Mouse (Mus musculus) hindbrain, embryonic 10.5 days (tissue): ENCODE results near the gene Ankrd27. TPM values are rescaled to one million over a fixed set of nuclear protein-coding genes. Genes with fewer than 3 reads are reported as not detected.

Experiments
- DNase-seq: peaks from one replicate; pipeline ENCODE4 v3.0.0-alpha.2; 2017; ENCODE audit warnings: low spot score
- H3K27ac ChIP-seq: fragments of 300-500 bp; sonication (generic); 2 replicates; pipeline ENCODE4 v1.5.1; 2016; ENCODE audit warnings: mild to moderate bottlenecking, moderate library complexity
- H3K27me3 ChIP-seq: fragments of 300-500 bp; sonication (generic); 2 replicates; pipeline ENCODE4 v1.6.1; 2016; ENCODE audit warnings: mild to moderate bottlenecking; ENCODE audit not compliant: poor library complexity, insufficient read depth, severe bottlenecking
- H3K36me3 ChIP-seq: fragments of 300-500 bp; sonication (generic); 2 replicates; pipeline ENCODE4 v1.6.1; 2016; ENCODE audit warnings: mild to moderate bottlenecking, moderate library complexity
- H3K4me1 ChIP-seq: fragments of 300-500 bp; sonication (generic); replicated peaks from 2 replicates; pipeline ENCODE4 v1.6.1; 2016; ENCODE audit warnings: mild to moderate bottlenecking
- H3K4me3 ChIP-seq: fragments of 300-500 bp; sonication (generic); 2 replicates; pipeline ENCODE4 v1.5.1; 2016; ENCODE audit warnings: mild to moderate bottlenecking, moderate library complexity
- H3K9me3 ChIP-seq: fragments of 300-500 bp; sonication (generic); 2 replicates; pipeline ENCODE4 v1.6.1; 2016; ENCODE audit warnings: mild to moderate bottlenecking, moderate library complexity
- WGBS: fragments of 180-500 bp; shearing (Covaris S2); methylation state at CpG from one replicate; pipeline ENCODE4 v1.1.7; 2016; 5-methylcytosine and 5-hydroxymethylcytosine counted together
- polyA plus RNA-seq: library from polyadenylated mRNA; unstranded; fragments of >200 nt; fragmentation: Nextera tagmentation; extraction: Ambion mirVana; gene quantifications from 2 replicates; pipeline ENCODE4 v1.2.1, GENCODE M21; 2016

The Ankrd27 gene
- polyA plus RNA-seq, 1 experiment from 2014 or later: 31.4 TPM

- H3K9me3 ChIP-seq: peaks cover 5% of the 10 kb centered on the region; the same call in 1 of the 2 replicates
- DNase-seq: no peak
- H3K27ac ChIP-seq: no peak overlapping the region
- 35% methylated on average over 6 of the region's 6 CpGs for WGBS
- H3K27me3 ChIP-seq: no peaks in the 10 kb centered on the region
- H3K36me3 ChIP-seq: no peaks in the 10 kb centered on the region
- H3K4me3 ChIP-seq: no peak overlapping the region
- H3K4me1 ChIP-seq: peaks cover 9% of the 10 kb centered on the region
Measured at GRCm38 (mm10) chr7:35657829-35658228, 71.8 kb downstream of the Ankrd27 start.

- DNase-seq: peak; percentile 29
- no peak overlapping the region for H3K4me3 ChIP-seq
- no peak overlapping the region for H3K27ac ChIP-seq
- 58% methylated on average over 3 of the region's 3 CpGs for WGBS
- H3K27me3 ChIP-seq: no peaks in the 10 kb centered on the region
- H3K9me3 ChIP-seq: peaks cover 5% of the 10 kb centered on the region; the same call in 1 of the 2 replicates
- H3K36me3 ChIP-seq: no peaks in the 10 kb centered on the region
- H3K4me1 ChIP-seq: peaks cover 20% of the 10 kb centered on the region
Measured at GRCm38 (mm10) chr7:35659173-35659572, 73.1 kb downstream of the Ankrd27 start.

- peaks cover 31% of the 10 kb centered on the region for H3K4me1 ChIP-seq
- no peaks in the 10 kb centered on the region for H3K36me3 ChIP-seq
- peaks cover 5% of the 10 kb centered on the region; the same call in 1 of the 2 replicates for H3K9me3 ChIP-seq
- H3K27ac ChIP-seq: peak overlapping the region; percentile 37; the same call in 1 of the 2 replicates
- no peaks in the 10 kb centered on the region for H3K27me3 ChIP-seq
- DNase-seq: no peak
- WGBS: 47% methylated on average over 16 of the region's 16 CpGs
- no peak overlapping the region for H3K4me3 ChIP-seq
Measured at GRCm38 (mm10) chr7:35663790-35664376, 77.8 kb downstream of the Ankrd27 start.

GRCm38 (mm10) chr7:35668066-35669041 is 82.3 kb downstream of the Ankrd27 start:
- Histone ChIP-seq H3K27ac (peak overlapping the region; percentile 85), H3K4me3 (no peak overlapping the region), H3K27me3 (no peaks in the 10 kb centered on the region), H3K36me3 (no peaks in the 10 kb centered on the region), H3K4me1 (peaks cover 51% of the 10 kb centered on the region), H3K9me3 (no peaks in the 10 kb centered on the region)
- WGBS: 30% methylated on average over 18 of the region's 18 CpGs
- DNase-seq: peak; percentile 73

GRCm38 (mm10) chr7:35678976-35679375 is 92.9 kb downstream of the Ankrd27 start:
- Histone ChIP-seq H3K36me3 (no peaks in the 10 kb centered on the region), H3K4me1 (peaks cover 4% of the 10 kb centered on the region), H3K27me3 (no peaks in the 10 kb centered on the region), H3K27ac (no peak overlapping the region), H3K4me3 (no peak overlapping the region), H3K9me3 (peaks cover 15% of the 10 kb centered on the region; the same call in 1 of the 2 replicates)
- WGBS: 69% methylated on average over 4 of the region's 4 CpGs
- DNase-seq: no peak

- H3K9me3 ChIP-seq: peaks cover 15% of the 10 kb centered on the region; the same call in 1 of the 2 replicates
- H3K4me3 ChIP-seq: no peak overlapping the region
- WGBS: 77% methylated on average over 3 of the region's 3 CpGs
- peaks cover 21% of the 10 kb centered on the region for H3K4me1 ChIP-seq
- no peak overlapping the region for H3K27ac ChIP-seq
- DNase-seq: no peak
- H3K36me3 ChIP-seq: no peaks in the 10 kb centered on the region
- H3K27me3 ChIP-seq: no peaks in the 10 kb centered on the region
Measured at GRCm38 (mm10) chr7:35681559-35681958, 95.5 kb downstream of the Ankrd27 start.

GRCm38 (mm10) chr7:35683409-35684122 is 97.5 kb downstream of the Ankrd27 start:
- no peak overlapping the region for H3K4me3 ChIP-seq
- no peak overlapping the region for H3K27ac ChIP-seq
- peaks cover 37% of the 10 kb centered on the region for H3K4me1 ChIP-seq
- H3K9me3 ChIP-seq: 0 out of 2 replicates have a peak, but pooled peaks cover 5% of the 10 kb centered on the region
- H3K36me3 ChIP-seq: no peaks in the 10 kb centered on the region
- WGBS: 75% methylated on average over 6 of the region's 6 CpGs
- no peak for DNase-seq
- H3K27me3 ChIP-seq: no peaks in the 10 kb centered on the region

- Histone ChIP-seq H3K36me3 (peaks cover 23% of the 10 kb centered on the region), H3K4me1 (peaks cover 46% of the 10 kb centered on the region), H3K27ac (0 out of 2 replicates have a peak overlapping the region, but pooled peaks have one; percentile 35), H3K9me3 (0 out of 2 replicates have a peak, but pooled peaks cover 5% of the 10 kb centered on the region), H3K4me3 (no peak overlapping the region), H3K27me3 (no peaks in the 10 kb centered on the region)
- DNase-seq: no peak
- WGBS: 71% methylated on average over 11 of the region's 11 CpGs
Measured at GRCm38 (mm10) chr7:35686216-35686615, 100.2 kb downstream of the Ankrd27 start.

GRCm38 (mm10) chr7:35686756-35687155 is 100.7 kb downstream of the Ankrd27 start:
- peak overlapping the region; percentile 9; the same call in 1 of the 2 replicates for H3K27ac ChIP-seq
- H3K4me3 ChIP-seq: peak overlapping the region; percentile 3; the same call in 1 of the 2 replicates
- DNase-seq: peak; percentile 52
- 30% methylated on average over 13 of the region's 13 CpGs for whole genome bisulfite sequencing
- no peaks in the 10 kb centered on the region for H3K27me3 ChIP-seq
- H3K4me1 ChIP-seq: peaks cover 46% of the 10 kb centered on the region
- H3K9me3 ChIP-seq: 0 out of 2 replicates have a peak, but pooled peaks cover 3% of the 10 kb centered on the region
- peaks cover 29% of the 10 kb centered on the region for H3K36me3 ChIP-seq

- Histone ChIP-seq H3K27me3 (no peaks in the 10 kb centered on the region), H3K36me3 (peaks cover 33% of the 10 kb centered on the region), H3K4me1 (peaks cover 46% of the 10 kb centered on the region), H3K9me3 (0 out of 2 replicates have a peak, but pooled peaks cover 2% of the 10 kb centered on the region), H3K4me3 (peak overlapping the region; percentile 3; the same call in 1 of the 2 replicates), H3K27ac (peak overlapping the region; percentile 9; the same call in 1 of the 2 replicates)
- peak; percentile 32 for DNase-seq
- WGBS: 23% methylated on average over 10 of the region's 10 CpGs
Measured at GRCm38 (mm10) chr7:35687229-35687628, 101.2 kb downstream of the Ankrd27 start.

- Histone ChIP-seq H3K9me3 (0 out of 2 replicates have a peak, but pooled peaks cover 1% of the 10 kb centered on the region), H3K27ac (no peak overlapping the region), H3K27me3 (no peaks in the 10 kb centered on the region), H3K4me3 (no peak overlapping the region), H3K36me3 (peaks cover 41% of the 10 kb centered on the region), H3K4me1 (peaks cover 46% of the 10 kb centered on the region)
- WGBS: 60% methylated on average over 9 of the region's 9 CpGs
- no peak for DNase-seq
Measured at GRCm38 (mm10) chr7:35688276-35688675, 102.2 kb downstream of the Ankrd27 start.
